Mouse (Mus musculus) erythroblast, embryonic 14.5 days (primary cell): ENCODE measurements at regions not wholly inside any gene's neighbourhood (a gene's known extent, or its start where the extent isn't known, plus 50 kb on each side); places are given as distances from the start of the nearest gene placed in this dataset.

Experiments
- H3K27me3 ChIP-seq: 2 replicates; pipeline ENCODE4 v1.6.1; 2012; ENCODE audit warnings: inconsistent platforms; ENCODE audit not compliant: control insufficient read depth
- H3K36me3 ChIP-seq: 2 replicates; pipeline ENCODE4 v1.6.1; 2012; ENCODE audit warnings: mild to moderate bottlenecking, inconsistent platforms; ENCODE audit not compliant: control insufficient read depth
- H3K4me1 ChIP-seq: 2 replicates; pipeline ENCODE4 v1.6.1; 2012; ENCODE audit warnings: inconsistent platforms; ENCODE audit not compliant: control insufficient read depth
- H3K4me3 ChIP-seq: replicated peaks from 2 replicates; pipeline ENCODE3; 2012; ENCODE audit warnings: moderate library complexity, mild to moderate bottlenecking, inconsistent platforms
- H3K9me3 ChIP-seq: 2 replicates; pipeline ENCODE4 v1.6.1; 2012; ENCODE audit warnings: low read length, inconsistent platforms, mixed read lengths; ENCODE audit not compliant: control insufficient read depth
- GATA1 ChIP-seq: IDR thresholded peaks from 2 replicates; pipeline ENCODE4 v1.6.1; 2012; ENCODE audit warnings: low read length, inconsistent platforms, mixed read lengths
- TAL1 ChIP-seq: IDR thresholded peaks from 3 replicates; pipeline ENCODE4 v1.6.1; 2012; ENCODE audit warnings: low read length, inconsistent platforms, mixed read lengths

DNA sequence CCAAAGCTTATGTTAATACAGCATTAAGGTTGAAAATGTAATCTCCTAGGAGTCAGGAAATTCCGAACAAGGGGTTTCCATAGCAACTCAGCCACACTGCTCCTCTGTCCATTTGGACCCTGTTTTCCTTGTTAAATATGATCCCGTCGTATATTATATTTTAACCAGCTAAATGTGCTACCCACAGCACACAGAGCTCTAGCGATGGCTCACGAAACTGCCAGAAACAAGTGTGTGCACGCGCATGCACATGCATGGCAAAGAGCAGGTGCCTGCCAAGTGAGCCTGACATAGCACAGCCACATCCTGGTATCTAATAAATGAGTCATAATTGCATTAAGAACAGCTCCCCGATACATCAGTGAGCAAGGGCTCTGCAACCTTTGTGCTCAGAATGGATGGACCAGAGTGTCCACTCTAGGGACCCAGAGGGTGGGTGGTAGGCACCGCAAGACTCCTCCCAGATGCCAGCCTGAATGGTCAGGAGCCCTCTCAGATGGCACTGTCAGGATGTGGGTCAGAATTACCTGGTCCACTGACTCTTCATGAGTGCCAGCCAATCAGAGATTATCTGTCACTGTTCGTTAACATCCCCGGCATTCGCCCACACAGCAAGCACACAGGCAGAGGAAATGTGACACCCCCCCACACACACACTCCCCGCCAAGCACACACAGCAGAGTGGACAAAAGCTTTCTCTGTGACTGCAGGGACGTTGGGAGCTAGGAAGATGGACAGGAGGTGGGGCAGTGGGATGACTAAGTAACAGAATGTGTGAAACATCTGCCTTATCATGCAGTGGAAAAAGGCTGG is 272.8 kb upstream of the Zmiz1 start:
- Histone ChIP-seq H3K9me3 (no peaks in the 10 kb centered on the region), H3K4me3 (no peak overlapping the region), H3K4me1 (no peaks in the 10 kb centered on the region), H3K36me3 (no peaks in the 10 kb centered on the region), H3K27me3 (no peaks in the 10 kb centered on the region)
- no peak for TF ChIP-seq TAL1

- H3K4me3 ChIP-seq = no peak overlapping the region
- no peak for TF ChIP-seq TAL1
- no peaks in the 10 kb centered on the region for H3K27me3 ChIP-seq
- H3K9me3 ChIP-seq = no peaks in the 10 kb centered on the region
- no peaks in the 10 kb centered on the region for H3K4me1 ChIP-seq
- no peaks in the 10 kb centered on the region for H3K36me3 ChIP-seq
Observed at GRCm38 (mm10) chr14:25187715-25188114, 271.3 kb upstream of the Zmiz1 start.

- H3K4me3 ChIP-seq = no peak overlapping the region
- no peaks in the 10 kb centered on the region for H3K9me3 ChIP-seq
- H3K36me3 ChIP-seq = no peaks in the 10 kb centered on the region
- H3K27me3 ChIP-seq = no peaks in the 10 kb centered on the region
- no peaks in the 10 kb centered on the region for H3K4me1 ChIP-seq
- no peak for TF ChIP-seq TAL1
- TF ChIP-seq GATA1 = no peak
Observed at GRCm38 (mm10) chr14:25189256-25189655, 269.7 kb upstream of the Zmiz1 start.

DNA sequence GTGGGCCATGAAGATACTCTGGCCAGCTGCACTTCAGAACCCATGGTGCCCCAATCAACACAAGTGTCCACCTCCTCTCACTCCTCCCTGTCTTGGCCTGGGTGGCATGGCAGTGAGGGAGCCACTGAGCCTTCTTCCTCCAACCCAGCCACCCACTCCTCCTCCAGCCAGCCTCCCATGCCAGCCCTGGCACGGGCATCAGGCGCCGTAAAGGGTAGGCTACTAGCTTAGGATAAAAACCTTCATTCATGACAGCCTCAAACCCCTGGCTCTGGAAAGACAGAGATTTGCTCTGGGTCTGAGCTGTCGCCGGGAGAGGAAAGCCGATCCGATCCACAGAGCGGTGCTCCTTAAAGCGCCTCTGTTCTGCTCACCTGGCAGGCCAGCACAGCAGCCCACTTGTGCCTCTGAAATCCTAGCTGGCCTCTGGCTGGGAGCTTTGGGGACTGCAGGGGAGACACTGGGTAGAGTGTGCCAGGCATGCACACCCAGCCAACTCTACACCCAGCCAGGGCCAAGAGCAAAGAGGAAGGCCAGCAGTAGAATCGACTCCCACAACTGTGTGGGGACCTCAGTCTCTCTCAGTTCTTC is 268.2 kb upstream of the Zmiz1 start:
- H3K4me3 ChIP-seq = no peak overlapping the region
- H3K36me3 ChIP-seq = no peaks in the 10 kb centered on the region
- H3K27me3 ChIP-seq = no peaks in the 10 kb centered on the region
- no peaks in the 10 kb centered on the region for H3K4me1 ChIP-seq
- no peak for TF ChIP-seq TAL1
- no peak for TF ChIP-seq GATA1
- no peaks in the 10 kb centered on the region for H3K9me3 ChIP-seq

DNA sequence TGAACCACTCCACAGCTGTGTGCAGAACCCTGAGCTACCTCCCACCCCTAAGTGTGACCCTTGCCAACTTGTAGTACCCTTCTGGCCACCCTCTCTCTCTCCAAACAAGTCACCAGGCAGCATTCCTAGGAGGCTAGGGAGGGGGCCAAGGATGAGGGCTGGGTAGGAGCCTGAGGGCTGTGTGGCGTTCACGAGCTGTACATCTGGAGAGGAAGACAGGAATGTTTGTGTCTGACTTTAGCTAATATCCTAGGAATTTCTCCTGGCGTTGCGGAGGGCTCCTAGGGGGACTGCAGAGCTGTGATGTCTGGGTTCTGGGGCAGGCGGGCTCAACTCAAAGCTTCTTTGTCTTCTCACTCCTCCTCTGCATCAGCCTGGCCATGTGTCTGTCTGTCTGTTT is 262.2 kb upstream of the Zmiz1 start:
- H3K9me3 ChIP-seq = no peaks in the 10 kb centered on the region
- no peak for TF ChIP-seq GATA1
- TF ChIP-seq TAL1 = no peak
- H3K4me1 ChIP-seq = no peaks in the 10 kb centered on the region
- H3K27me3 ChIP-seq = no peaks in the 10 kb centered on the region
- no peaks in the 10 kb centered on the region for H3K36me3 ChIP-seq
- no peak overlapping the region for H3K4me3 ChIP-seq

- TF ChIP-seq GATA1 (no peak), TAL1 (no peak)
- H3K9me3 ChIP-seq = no peaks in the 10 kb centered on the region
- H3K36me3 ChIP-seq = no peaks in the 10 kb centered on the region
- H3K4me1 ChIP-seq = no peaks in the 10 kb centered on the region
- H3K4me3 ChIP-seq = no peak overlapping the region
- H3K27me3 ChIP-seq = no peaks in the 10 kb centered on the region
Observed at GRCm38 (mm10) chr14:25199900-25200299, 259.1 kb upstream of the Zmiz1 start.

GRCm38 (mm10) chr14:25200656-25201179 is 258.3 kb upstream of the Zmiz1 start:
- H3K4me3 ChIP-seq = no peak overlapping the region
- H3K27me3 ChIP-seq = no peaks in the 10 kb centered on the region
- no peaks in the 10 kb centered on the region for H3K9me3 ChIP-seq
- TF ChIP-seq GATA1 (no peak), TAL1 (no peak)
- H3K4me1 ChIP-seq = no peaks in the 10 kb centered on the region
- H3K36me3 ChIP-seq = no peaks in the 10 kb centered on the region

- H3K4me1 ChIP-seq = no peaks in the 10 kb centered on the region
- no peak overlapping the region for H3K4me3 ChIP-seq
- TF ChIP-seq GATA1 = no peak
- no peak for TF ChIP-seq TAL1
- H3K36me3 ChIP-seq = no peaks in the 10 kb centered on the region
- no peaks in the 10 kb centered on the region for H3K9me3 ChIP-seq
- H3K27me3 ChIP-seq = no peaks in the 10 kb centered on the region
Observed at GRCm38 (mm10) chr14:25202312-25202711, 256.7 kb upstream of the Zmiz1 start.

- Histone ChIP-seq H3K4me3 (no peak overlapping the region), H3K9me3 (no peaks in the 10 kb centered on the region), H3K27me3 (no peaks in the 10 kb centered on the region), H3K4me1 (no peaks in the 10 kb centered on the region), H3K36me3 (no peaks in the 10 kb centered on the region)
- TF ChIP-seq GATA1 (no peak), TAL1 (no peak)
Observed at GRCm38 (mm10) chr14:25204091-25204490, 254.9 kb upstream of the Zmiz1 start.

DNA sequence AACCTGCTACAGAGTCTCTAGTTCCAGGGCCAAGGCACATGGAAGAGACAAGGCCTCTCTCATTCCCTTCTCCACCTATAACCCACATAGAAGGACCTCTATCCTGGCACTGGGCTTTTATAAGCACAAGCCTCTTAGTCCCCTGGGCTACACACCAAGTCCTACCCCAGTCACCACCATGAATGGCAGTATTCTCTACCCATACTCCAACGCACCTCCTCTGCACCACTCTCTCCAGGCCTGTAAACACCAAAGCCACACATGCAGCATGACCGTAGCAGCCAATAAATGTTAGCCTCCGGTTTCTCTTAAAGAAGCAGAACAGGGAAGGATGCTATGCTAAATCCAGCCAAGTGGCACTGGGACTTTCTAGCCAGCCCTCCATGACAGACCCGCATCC is 252.1 kb upstream of the Zmiz1 start:
- no peak for TF ChIP-seq GATA1
- Histone ChIP-seq H3K36me3 (no peaks in the 10 kb centered on the region), H3K9me3 (no peaks in the 10 kb centered on the region)

More for the DNA sequence above, 252.1 kb upstream of the Zmiz1 start:
- Histone ChIP-seq H3K4me1 (no peaks in the 10 kb centered on the region), H3K4me3 (no peak overlapping the region), H3K27me3 (no peaks in the 10 kb centered on the region)
